Mouse (Mus musculus) embryonic facial prominence, embryonic 14.5 days (tissue): ENCODE results near the gene Nr1i3. TPM values are rescaled to one million over a fixed set of nuclear protein-coding genes. Genes with fewer than 3 reads are reported as not detected.

Source experiments
- ATAC-seq: fragments of 200-750 bp; cut with Nextera tagmentation; 2 replicates; pipeline ENCODE4 v1.8.0; 2017; ENCODE audit warnings: low read depth, moderate number of reproducible peaks, moderate TSS enrichment
- DNase-seq: peaks from one replicate; pipeline ENCODE4 v3.0.0-alpha.2; 2015; ENCODE audit warnings: low spot score
- H3K27ac ChIP-seq: fragments of 300-500 bp; sonication (generic); replicated peaks from 2 replicates; pipeline ENCODE4 v1.5.1; 2014; ENCODE audit warnings: low read depth, mild to moderate bottlenecking, low read length, moderate library complexity
- H3K27me3 ChIP-seq: fragments of 300-500 bp; sonication (generic); replicated peaks from 2 replicates; pipeline ENCODE4 v1.6.1; 2014; ENCODE audit warnings: low read length; ENCODE audit not compliant: control insufficient read depth, insufficient read depth
- H3K36me3 ChIP-seq: fragments of 300-500 bp; sonication (generic); 2 replicates; pipeline ENCODE4 v1.6.1; 2014; ENCODE audit warnings: low read length, mixed read lengths; ENCODE audit not compliant: control insufficient read depth, insufficient read depth
- H3K4me1 ChIP-seq: fragments of 300-500 bp; sonication (generic); 2 replicates; pipeline ENCODE4 v1.6.1; 2014; ENCODE audit warnings: antibody characterized with exemption, low read length; ENCODE audit not compliant: control insufficient read depth, insufficient read depth
- H3K4me2 ChIP-seq: fragments of 300-500 bp; sonication (generic); 2 replicates; pipeline ENCODE4 v1.6.1; 2014; ENCODE audit warnings: low read depth, mild to moderate bottlenecking, low read length, moderate library complexity, mixed read lengths
- H3K4me3 ChIP-seq: fragments of 300-500 bp; sonication (generic); 2 replicates; pipeline ENCODE4 v1.5.1; 2014; ENCODE audit warnings: low read depth, mild to moderate bottlenecking, low read length
- H3K9ac ChIP-seq: fragments of 300-500 bp; sonication (generic); 2 replicates; pipeline ENCODE4 v1.6.1; 2014; ENCODE audit warnings: low read depth, mild to moderate bottlenecking, low read length, moderate library complexity, mixed read lengths
- H3K9me3 ChIP-seq: fragments of 300-500 bp; sonication (generic); 2 replicates; pipeline ENCODE4 v1.6.1; 2016; ENCODE audit warnings: low read length; ENCODE audit not compliant: control insufficient read depth
- WGBS: fragments of 180-500 bp; shearing (Covaris S2); extraction: QIAGEN DNeasy Blood & Tissue Kit; methylation state at CpG from one replicate; pipeline ENCODE4 v1.1.7; 2014; 5-methylcytosine and 5-hydroxymethylcytosine counted together
- polyA plus RNA-seq: library from polyadenylated mRNA; unstranded; fragments of >200 nt; fragmentation: Nextera tagmentation; extraction: Ambion mirVana; gene quantifications from 2 replicates; pipeline ENCODE4 v1.2.1, GENCODE M21; 2014

The Nr1i3 gene
- polyA plus RNA-seq, 1 experiment from 2014 or later, result 0.15 TPM

- peak within 1 kb of the TSS; percentile 63 for H3K9ac ChIP-seq
- peaks cover 50% of the 10 kb centered on the region for H3K4me1 ChIP-seq
- H3K27me3 ChIP-seq, result no peaks in the 10 kb centered on the region
- ATAC-seq (peak; percentile 30; the same call in 1 of the 2 replicates), DNase-seq (peak; percentile 90)
- peak within 1 kb of the TSS; percentile 46 for H3K4me3 ChIP-seq
- H3K27ac ChIP-seq, result peak within 1 kb of the TSS; percentile 93
- peak within 1 kb of the TSS; percentile 80 for H3K4me2 ChIP-seq
- no peaks in the 10 kb centered on the region for H3K9me3 ChIP-seq
- WGBS, result 5% methylated on average over 5 of the region's 5 CpGs
- H3K36me3 ChIP-seq, result peaks cover 27% of the 10 kb centered on the region
Measured at GRCm38 (mm10) chr1:171249913-171250600, 36.3 kb downstream of the Nr1i3 start, which contains the start of gene Adamts4. TSS of gene Adamts4 (plus strand) at chr1:171250421.

- 0 out of 2 replicates have a peak, but pooled peaks have one; percentile 10 for ATAC-seq
- Histone ChIP-seq H3K4me3 (peak within 1 kb of the TSS; percentile 46), H3K27me3 (no peaks in the 10 kb centered on the region), H3K36me3 (peaks cover 26% of the 10 kb centered on the region), H3K9ac (peak within 1 kb of the TSS; percentile 63), H3K4me2 (peak within 1 kb of the TSS; percentile 80), H3K9me3 (no peaks in the 10 kb centered on the region), H3K27ac (peak within 1 kb of the TSS; percentile 93), H3K4me1 (peaks cover 47% of the 10 kb centered on the region)
- peak; percentile 75 for DNase-seq
- WGBS, result 9% methylated on average over 26 of the region's 26 CpGs
Measured at GRCm38 (mm10) chr1:171250680-171251593, 37.2 kb downstream of the Nr1i3 start, which contains the start of gene Ndufs2. TSS of gene Ndufs2 (minus strand) at chr1:171251388.

GRCm38 (mm10) chr1:171251594-171252324, 38.0 kb downstream of the Nr1i3 start:
- peaks cover 32% of the 10 kb centered on the region for H3K36me3 ChIP-seq
- DNase-seq, result peak; percentile 92
- H3K9me3 ChIP-seq, result no peaks in the 10 kb centered on the region
- H3K27ac ChIP-seq, result peak overlapping the region; percentile 93
- peaks cover 42% of the 10 kb centered on the region for H3K4me1 ChIP-seq
- peak overlapping the region; percentile 80 for H3K4me2 ChIP-seq
- peak overlapping the region; percentile 63 for H3K9ac ChIP-seq
- H3K4me3 ChIP-seq, result peak overlapping the region; percentile 46
- H3K27me3 ChIP-seq, result no peaks in the 10 kb centered on the region
- WGBS, result 2% methylated on average over 13 of the region's 13 CpGs
- peak; percentile 54 for ATAC-seq

GRCm38 (mm10) chr1:171252415-171252814, 38.6 kb downstream of the Nr1i3 start:
- Histone ChIP-seq H3K9ac (peak overlapping the region; percentile 63), H3K9me3 (no peaks in the 10 kb centered on the region), H3K4me2 (peak overlapping the region; percentile 80), H3K4me1 (peaks cover 42% of the 10 kb centered on the region), H3K27ac (peak overlapping the region; percentile 93), H3K27me3 (no peaks in the 10 kb centered on the region), H3K36me3 (peaks cover 37% of the 10 kb centered on the region), H3K4me3 (peak overlapping the region; percentile 46)
- no peak for DNase-seq
- ATAC-seq, result peak; percentile 0; the same call in 1 of the 2 replicates
- 30% methylated on average over 17 of the region's 17 CpGs for WGBS

- H3K9ac ChIP-seq, result no peak overlapping the region
- no peak for ATAC-seq
- no peak overlapping the region for H3K27ac ChIP-seq
Measured at GRCm38 (mm10) chr1:171256095-171256818, 42.5 kb downstream of the Nr1i3 start.

GRCm38 (mm10) chr1:171256937-171257548, 43.3 kb downstream of the Nr1i3 start:
- ATAC-seq (peak; percentile 35; the same call in 1 of the 2 replicates), DNase-seq (peak; percentile 84)
- Histone ChIP-seq H3K4me2 (no peak overlapping the region), H3K9ac (no peak overlapping the region), H3K4me3 (no peak overlapping the region), H3K27me3 (no peaks in the 10 kb centered on the region), H3K27ac (no peak overlapping the region), H3K9me3 (no peaks in the 10 kb centered on the region), H3K4me1 (peaks cover 10% of the 10 kb centered on the region), H3K36me3 (peaks cover 65% of the 10 kb centered on the region)
- WGBS, result 69% methylated on average over 15 of the region's 15 CpGs

More at GRCm38 (mm10) chr1:171256095-171256818, 42.5 kb downstream of the Nr1i3 start:
- no peaks in the 10 kb centered on the region for H3K9me3 ChIP-seq
- no peak overlapping the region for H3K4me3 ChIP-seq
- no peak overlapping the region for H3K4me2 ChIP-seq
- peaks cover 65% of the 10 kb centered on the region for H3K36me3 ChIP-seq
- H3K4me1 ChIP-seq, result peaks cover 14% of the 10 kb centered on the region
- no peaks in the 10 kb centered on the region for H3K27me3 ChIP-seq
- 90% methylated on average over 24 of the region's 24 CpGs for WGBS
- no peak for DNase-seq

GRCm38 (mm10) chr1:171257781-171258180, 44.0 kb downstream of the Nr1i3 start:
- H3K4me1 ChIP-seq, result peaks cover 9% of the 10 kb centered on the region
- peaks cover 64% of the 10 kb centered on the region for H3K36me3 ChIP-seq
- no peak overlapping the region for H3K9ac ChIP-seq
- no peak for DNase-seq
- H3K9me3 ChIP-seq, result no peaks in the 10 kb centered on the region
- no peaks in the 10 kb centered on the region for H3K27me3 ChIP-seq
- no peak overlapping the region for H3K4me3 ChIP-seq
- no peak overlapping the region for H3K27ac ChIP-seq
- WGBS, result 88% methylated on average over 9 of the region's 9 CpGs
- no peak for ATAC-seq
- H3K4me2 ChIP-seq, result no peak overlapping the region
